Mouse (Mus musculus) E14TG2a.4 (cell line): ENCODE measurements around the gene Pcf11.

Experiments
- CTCF ChIP-seq: conservative IDR thresholded peaks from 2 replicates; pipeline ENCODE4 v1.5.1; 2014; ENCODE audit warnings: low read length
- NANOG ChIP-seq: IDR thresholded peaks from 2 replicates; pipeline ENCODE4 v1.6.1; 2014; ENCODE audit warnings: borderline replicate concordance, low read length, mixed read lengths

DNA sequence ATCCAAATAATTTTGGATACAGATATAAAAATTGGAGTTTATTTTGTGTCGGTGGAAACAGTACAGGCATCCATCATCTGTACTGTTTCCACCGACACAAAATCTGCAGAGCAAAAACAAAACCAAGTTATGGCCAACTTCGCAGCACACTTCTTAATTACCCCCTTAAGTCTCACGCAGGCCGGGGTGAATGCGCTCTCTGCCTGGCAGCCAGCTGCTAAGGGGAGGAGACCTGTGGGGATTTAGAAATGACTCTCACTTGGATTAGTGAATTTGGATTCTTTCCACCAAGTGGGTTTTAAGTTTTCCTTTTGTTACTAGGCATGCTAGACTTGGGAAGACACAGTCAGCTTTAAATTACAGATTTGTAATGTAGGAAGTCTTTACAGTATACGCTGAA, 58.9 kb downstream of the Pcf11 start:
- TF ChIP-seq CTCF (no peak), NANOG (no peak)
